Mouse (Mus musculus) liver, embryonic 14.5 days (tissue): ENCODE results near the gene Ripk3. TPM values are rescaled to one million over a fixed set of nuclear protein-coding genes. Genes with fewer than 3 reads are reported as not detected.

ENCODE experiments used
- ATAC-seq: fragments of 200-750 bp; cut with Nextera tagmentation; 2 replicates; pipeline ENCODE4 v1.8.0; 2017; ENCODE audit warnings: moderate number of reproducible peaks, mild to moderate bottlenecking, moderate library complexity; ENCODE audit not compliant: insufficient read depth
- DNase-seq, 3 experiments: peaks; one replicate each; pipeline ENCODE4 v3.0.0-alpha.2; 2012 to 2013; ENCODE audit warnings: low read depth in 3 of 3, low spot score in 3 of 3
- H3K27ac ChIP-seq: fragments of 300-500 bp; sonication (generic); 2 replicates; pipeline ENCODE4 v1.5.1; 2014; ENCODE audit warnings: moderate library complexity, mild to moderate bottlenecking, control low read depth, inconsistent platforms
- H3K27me3 ChIP-seq: fragments of 300-500 bp; sonication (generic); 2 replicates; pipeline ENCODE4 v1.6.1; 2014; ENCODE audit warnings: mild to moderate bottlenecking, low read length, moderate library complexity; ENCODE audit not compliant: control insufficient read depth, insufficient read depth
- H3K36me3 ChIP-seq: fragments of 300-500 bp; sonication (generic); replicated peaks from 2 replicates; pipeline ENCODE4 v1.6.1; 2014; ENCODE audit warnings: low read depth; ENCODE audit not compliant: control insufficient read depth, insufficient read depth
- H3K4me1 ChIP-seq, 2 experiments: fragments of 200-500 bp in 1 of 2; fragments of 300-500 bp in 1 of 2; sonication (generic) in 1 of 2; replicated peaks; 2 replicates each; pipeline ENCODE4 v1.6.1; 2012 to 2014; ENCODE audit warnings: antibody characterized with exemption in 1 of 2, inconsistent platforms in 1 of 2, low read length in 1 of 2; ENCODE audit not compliant: control insufficient read depth in 2 of 2, insufficient read depth in 2 of 2
- H3K4me2 ChIP-seq: fragments of 300-500 bp; sonication (generic); 2 replicates; pipeline ENCODE4 v1.6.1; 2014; ENCODE audit warnings: low read depth, mild to moderate bottlenecking, control low read depth, moderate library complexity
- H3K4me3 ChIP-seq, 2 experiments: fragments of 200-500 bp in 1 of 2; fragments of 300-500 bp in 1 of 2; sonication (generic) in 1 of 2; 2 replicates each; pipeline ENCODE4 v1.5.1; 2012 to 2014; ENCODE audit warnings: low read depth in 2 of 2, low read length in 2 of 2, mild to moderate bottlenecking in 2 of 2, control low read depth in 1 of 2, inconsistent platforms in 1 of 2, moderate library complexity in 1 of 2; ENCODE audit not compliant: insufficient read depth in 1 of 2
- H3K9ac ChIP-seq: fragments of 300-500 bp; sonication (generic); replicated peaks from 2 replicates; pipeline ENCODE4 v1.6.1; 2014; ENCODE audit warnings: mild to moderate bottlenecking, control low read depth, moderate library complexity
- H3K9me3 ChIP-seq: fragments of 300-500 bp; sonication (generic); 2 replicates; pipeline ENCODE4 v1.6.1; 2016; ENCODE audit warnings: low read length, mixed read lengths; ENCODE audit not compliant: control insufficient read depth
- CTCF ChIP-seq: IDR thresholded peaks from 2 replicates; pipeline ENCODE4 v1.5.1; 2016; ENCODE audit warnings: antibody characterized with exemption, low read depth, control low read depth
- EP300 ChIP-seq: IDR thresholded peaks from 2 replicates; pipeline ENCODE4 v1.6.1; 2016; ENCODE audit warnings: antibody characterized with exemption, low read depth
- WGBS: fragments of 180-500 bp; shearing (Covaris S2); extraction: QIAGEN DNeasy Blood & Tissue Kit; methylation state at CpG from one replicate; pipeline ENCODE4 v1.1.7; 2014; ENCODE audit not compliant: insufficient replicate concordance; 5-methylcytosine and 5-hydroxymethylcytosine counted together
- polyA plus RNA-seq, 2 experiments: library from polyadenylated mRNA; depleted of rRNA in 1 of 2; stranded (reverse) in 1 of 2; unstranded in 1 of 2; fragments of >200 nt; fragmentation: Nextera tagmentation in 1 of 2; extraction: Ambion mirVana in 1 of 2; gene quantifications; 2 replicates each; pipeline versions ENCODE4 v1.2.1 to v1.2.3; 2012 to 2014

Ripk3 gene
- polyA plus RNA-seq, 2 experiments: 15.1 to 22.0 TPM

- TF ChIP-seq CTCF (no peak), EP300 (no peak)
- Histone ChIP-seq H3K36me3 (peaks cover 27% of the 10 kb centered on the region), H3K4me3 (peak overlapping the region; percentile 69 to 90), H3K9ac (peak overlapping the region; percentile 76), H3K4me2 (peak overlapping the region; percentile 96), H3K27ac (no peak overlapping the region), H3K9me3 (no peaks in the 10 kb centered on the region), H3K27me3 (no peaks in the 10 kb centered on the region), H3K4me1 (peaks cover 9 to 12% of the 10 kb centered on the region in 2 experiments; a peak in 3 of 4 replicates)
- 71% methylated on average over 10 of the region's 10 CpGs for WGBS
- ATAC-seq: no peak
- no peak for DNase-seq
Observed at GRCm38 (mm10) chr14:55747051-55747847, 41.4 kb downstream of the Ripk3 start.

GRCm38 (mm10) chr14:55745861-55746237, 42.8 kb downstream of the Ripk3 start:
- Histone ChIP-seq H3K36me3 (peaks cover 15% of the 10 kb centered on the region), H3K4me2 (peak overlapping the region; percentile 96), H3K4me3 (peak overlapping the region; percentile 69 to 90), H3K9ac (peak overlapping the region; percentile 76), H3K9me3 (no peaks in the 10 kb centered on the region), H3K27me3 (no peaks in the 10 kb centered on the region), H3K27ac (peak overlapping the region; percentile 18; the same call in 1 of the 2 replicates), H3K4me1 (peaks cover 9 to 12% of the 10 kb centered on the region in 2 experiments; a peak in 3 of 4 replicates)
- no peak for TF ChIP-seq EP300
- under 1% methylated on average over 31 of the region's 31 CpGs for WGBS
- no peak; the same call in 1 of the 2 replicates for ATAC-seq
- DNase-seq: no peak

- no peak for TF ChIP-seq EP300
- TF ChIP-seq CTCF: no peak
- Histone ChIP-seq H3K27ac (peak within 1 kb of the TSS; percentile 18; the same call in 1 of the 2 replicates), H3K4me3 (peak within 1 kb of the TSS; percentile 69 to 90), H3K4me2 (peak within 1 kb of the TSS; percentile 96), H3K27me3 (no peaks in the 10 kb centered on the region), H3K36me3 (peaks cover 10% of the 10 kb centered on the region), H3K9me3 (no peaks in the 10 kb centered on the region), H3K9ac (peak within 1 kb of the TSS; percentile 76), H3K4me1 (peaks cover 9 to 12% of the 10 kb centered on the region in 2 experiments; a peak in 3 of 4 replicates)
- DNase-seq (peak; percentile 71 to 77 (median 73)), ATAC-seq (peak; percentile 92)
- 2% methylated on average over 48 of the region's 48 CpGs for WGBS
Observed at GRCm38 (mm10) chr14:55745180-55745860, 43.3 kb downstream of the Ripk3 start, which contains the start of the genes Dhrs1 and Nop9. TSS of gene Dhrs1 (minus strand) at chr14:55745690. TSS of gene Nop9 (plus strand) at chr14:55745693.

GRCm38 (mm10) chr14:55743711-55744110, 45.0 kb downstream of the Ripk3 start:
- H3K4me1 ChIP-seq: peaks cover 9 to 12% of the 10 kb centered on the region in 2 experiments; a peak in 3 of 4 replicates
- no peaks in the 10 kb centered on the region for H3K36me3 ChIP-seq
- no peak overlapping the region for H3K9ac ChIP-seq
- H3K27ac ChIP-seq: no peak overlapping the region
- peak overlapping the region; percentile 32; the same call in 1 of the 2 replicates for H3K4me2 ChIP-seq
- TF ChIP-seq EP300 (no peak), CTCF (peak; percentile 99)
- no peaks in the 10 kb centered on the region for H3K9me3 ChIP-seq
- H3K27me3 ChIP-seq: no peaks in the 10 kb centered on the region
- peak; percentile 37 for ATAC-seq
- H3K4me3 ChIP-seq: no peak overlapping the region
- WGBS: 19% methylated on average over 10 of the region's 10 CpGs
- peak; percentile 57 to 68 (median 66) for DNase-seq
